Mouse (Mus musculus) urinary bladder, postnatal 25 days (tissue): Measurements from ENCODE around the gene Adck1.

Experiments
- DNase-seq: peaks from one replicate; pipeline ENCODE4 v3.0.0; 2022; ENCODE audit warnings: low spot score

Adck1 gene

DNA sequence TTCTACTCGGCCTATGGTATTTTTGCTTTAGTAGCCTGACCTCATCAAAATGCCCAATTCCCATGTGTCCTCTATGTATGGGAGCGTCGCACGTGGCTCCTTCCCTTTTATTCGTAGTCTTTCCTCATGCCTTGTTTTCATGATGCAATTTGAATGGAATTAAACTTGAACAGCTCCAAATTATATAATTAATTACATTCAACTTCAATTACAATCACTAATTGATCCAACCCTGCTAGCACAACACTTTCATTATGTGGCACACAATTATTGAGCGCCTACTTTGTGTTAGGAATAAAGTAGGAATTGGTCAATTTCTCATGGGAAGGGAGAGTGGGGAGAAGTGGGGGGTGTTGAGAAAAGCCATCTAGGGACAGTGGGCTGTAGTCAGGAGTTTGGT lies 113.4 kb downstream of the Adck1 start:
- DNase-seq: no peak

DNA sequence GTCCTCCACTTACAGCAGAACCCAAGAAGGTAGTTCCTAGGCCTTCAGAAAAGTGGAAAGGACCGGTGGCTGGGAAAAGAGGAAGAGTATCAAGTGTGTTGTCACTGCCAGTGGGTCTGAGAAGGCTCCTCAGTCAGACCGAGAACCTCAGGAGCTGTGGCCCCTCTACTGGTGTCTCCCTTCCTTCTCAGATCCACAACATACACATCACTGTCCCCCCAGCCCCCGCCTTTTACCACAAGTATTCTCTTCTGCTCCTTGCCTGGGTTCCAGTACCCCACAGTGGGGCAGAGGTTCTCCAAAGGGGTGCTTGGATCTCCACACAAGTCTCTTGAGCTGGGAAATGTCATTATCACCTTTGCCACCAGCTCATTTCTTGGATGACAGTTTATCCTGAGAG lies 115.5 kb downstream of the Adck1 start:
- no peak for DNase-seq

DNA sequence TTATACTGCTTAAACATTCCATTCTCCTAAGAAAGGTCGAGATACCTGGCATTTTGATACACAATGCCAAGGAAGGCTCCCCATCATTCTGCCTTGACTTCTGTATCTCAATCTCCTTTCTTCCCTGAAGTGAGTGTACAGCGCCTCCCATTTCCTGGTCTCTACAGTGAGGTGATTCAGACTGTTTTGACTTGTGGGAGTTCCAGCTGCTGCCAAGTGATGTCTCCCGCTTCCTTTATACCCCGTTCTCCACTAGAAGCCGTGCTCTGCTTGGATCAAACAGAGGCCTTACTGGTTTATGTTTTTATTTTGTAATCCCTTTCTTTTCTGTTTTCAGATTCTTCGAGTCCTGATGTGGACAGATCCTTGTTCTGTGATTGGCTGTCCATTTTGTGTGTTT lies 116.3 kb downstream of the Adck1 start:
- DNase-seq: no peak

DNA sequence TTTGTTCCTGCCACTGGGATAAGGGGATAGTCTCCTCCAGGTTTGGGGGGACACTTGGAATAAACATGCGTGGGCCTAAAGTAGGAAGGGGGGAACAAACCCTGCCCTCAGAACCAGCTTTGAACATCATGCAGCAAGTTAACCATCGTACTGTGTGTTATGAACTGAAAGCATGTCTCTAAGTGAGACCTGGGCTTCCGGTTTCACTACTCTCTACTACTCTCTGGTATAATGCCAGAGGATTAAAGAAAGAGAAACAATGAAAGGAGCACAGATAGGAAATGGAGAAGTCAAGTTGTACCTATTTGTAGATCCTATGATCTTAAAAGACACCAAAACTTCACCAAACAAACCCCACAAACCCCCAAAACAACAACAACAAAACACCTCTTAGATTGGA lies 121.3 kb downstream of the Adck1 start:
- no peak for DNase-seq

DNA sequence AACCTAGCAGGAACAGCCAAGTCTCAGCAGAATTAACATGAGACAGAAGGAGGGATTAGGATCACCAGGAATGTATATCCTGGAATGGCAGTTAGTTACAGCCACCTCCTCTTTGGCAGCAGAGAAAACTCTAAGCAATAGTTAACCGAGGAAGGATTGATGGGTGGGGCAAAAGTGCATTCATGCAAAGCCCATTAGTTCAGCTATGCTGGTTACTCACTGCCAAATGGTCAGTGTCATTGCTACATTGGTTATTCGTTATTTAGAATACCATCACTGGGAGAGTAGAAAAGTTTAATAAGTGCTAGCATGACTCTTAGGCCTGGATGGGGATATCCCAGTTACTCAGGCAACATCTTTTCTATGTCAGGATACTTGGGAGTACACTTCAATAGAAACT lies 130.5 kb downstream of the Adck1 start:
- no peak for DNase-seq
